Comparison of ENCODE assay signal across 8 mouse cellular contexts in the genomic region with DNA sequence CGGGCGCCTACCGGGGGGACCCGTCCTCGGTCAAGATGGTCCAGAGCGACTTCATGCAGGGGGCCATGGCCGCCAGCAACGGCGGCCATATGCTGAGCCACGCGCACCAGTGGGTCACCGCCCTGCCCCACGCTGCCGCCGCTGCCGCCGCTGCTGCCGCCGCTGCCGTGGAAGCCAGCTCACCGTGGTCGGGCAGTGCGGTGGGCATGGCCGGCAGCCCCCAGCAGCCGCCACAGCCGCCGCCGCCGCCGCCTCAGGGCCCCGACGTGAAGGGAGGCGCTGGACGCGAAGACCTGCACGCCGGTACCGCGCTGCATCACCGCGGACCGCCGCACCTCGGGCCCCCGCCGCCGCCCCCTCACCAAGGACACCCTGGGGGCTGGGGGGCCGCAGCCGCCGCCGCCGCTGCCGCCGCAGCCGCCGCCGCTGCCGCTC. TPM values are rescaled to one million over a fixed set of nuclear protein-coding genes. Genes with fewer than 3 reads are reported as not detected.
DNase-seq lines count a peak whose midpoint lies in the region; ATAC-seq and TF ChIP-seq lines count a peak whose summit lies in the region.
"Had no signal": no experiment of that assay in that cellular context is flagged by ENCODE, and none has a peak within 500 bp of the region (broad histone marks: within the 10 kb centered on the region; RNA-seq: fewer than 3 reads in every experiment).

No protein-coding gene starts in this region.

- H3K4me1 ChIP-seq in lung, embryonic 15.5 days = peaks cover 55% of the 10 kb centered on the region
- H3K4me1 ChIP-seq in forebrain, embryonic 15.5 days = no peaks in the 10 kb centered on the region; the same call in 1 of the 2 replicates
- peaks cover 22% of the 10 kb centered on the region for H3K4me1 ChIP-seq in limb, embryonic 14.5 days (ENCODE audit: control insufficient read depth, insufficient read depth, low read length)
- peaks cover 29% of the 10 kb centered on the region for H3K4me1 ChIP-seq in stomach, embryonic 14.5 days (ENCODE audit: control insufficient read depth, insufficient read depth, low read length)

- no peaks in the 10 kb centered on the region for H3K36me3 ChIP-seq in lung, embryonic 15.5 days
- no peaks in the 10 kb centered on the region for H3K36me3 ChIP-seq in forebrain, embryonic 15.5 days
- no peaks in the 10 kb centered on the region for H3K36me3 ChIP-seq in limb, embryonic 14.5 days (ENCODE audit: control insufficient read depth, insufficient read depth, low read length)
- no peaks in the 10 kb centered on the region for H3K36me3 ChIP-seq in stomach, embryonic 14.5 days (ENCODE audit: control insufficient read depth, insufficient read depth, low read length)

- H3K9ac ChIP-seq in lung, embryonic 15.5 days = peak overlapping the region; percentile 7; the same call in 1 of the 2 replicates
- H3K9ac ChIP-seq in forebrain, embryonic 15.5 days (replicated peaks) = peak overlapping the region; percentile 94
- peak overlapping the region; percentile 57 for H3K9ac ChIP-seq in limb, embryonic 14.5 days (ENCODE audit: low read depth, low read length, severe bottlenecking)
- H3K9ac ChIP-seq in stomach, embryonic 14.5 days (replicated peaks; ENCODE audit: low read depth, low read length) = no peak overlapping the region; the same call in 1 of the 2 replicates

- ATAC-seq in lung, embryonic 15.5 days (ENCODE audit: borderline replicate concordance, extremely low read depth, low FRiP score, low TSS enrichment) = no peak
- ATAC-seq in forebrain, embryonic 15.5 days (replicated peaks) = no peak
- no peak for ATAC-seq in limb, embryonic 14.5 days (ENCODE audit: low FRiP score, low read depth)
- ATAC-seq in stomach, embryonic 14.5 days (ENCODE audit: insufficient number of reproducible peaks, insufficient read depth, low FRiP score, low read depth) = no peak

- intact Hi-C loops in gastrocnemius, postnatal 36 days (cut with DNase I) = loop anchor here (10.0 kb wide), 1 partner anchor 803 kb away; no protein-coding TSS in a partner anchor

- DNase-seq in lung, postnatal 10 days = no peak
- no peak for DNase-seq in limb, embryonic 14.5 days (ENCODE audit: low spot score)
- no peak for DNase-seq in adrenal gland, postnatal 4 days (ENCODE audit: low spot score in 2 of 2)
- no peak for DNase-seq in gastrocnemius, postnatal 36 days
- DNase-seq: adrenal gland, adult 8-10 months had no signal

- peaks cover 93% of the 10 kb centered on the region for H3K27me3 ChIP-seq in lung, embryonic 15.5 days
- no peaks in the 10 kb centered on the region for H3K27me3 ChIP-seq in forebrain, embryonic 15.5 days
- H3K27me3 ChIP-seq in limb, embryonic 14.5 days (ENCODE audit: control insufficient read depth, insufficient read depth, low read length) = peaks cover 89% of the 10 kb centered on the region
- peaks cover 60% of the 10 kb centered on the region for H3K27me3 ChIP-seq in stomach, embryonic 14.5 days (ENCODE audit: control insufficient read depth, insufficient read depth, low read length)

- H3K27ac ChIP-seq in lung, embryonic 15.5 days = no peak overlapping the region
- peak overlapping the region; percentile 100 for H3K27ac ChIP-seq in forebrain, embryonic 15.5 days (replicated peaks)
- H3K27ac ChIP-seq in limb, embryonic 14.5 days (replicated peaks; ENCODE audit: low read depth, low read length) = no peak overlapping the region
- H3K27ac ChIP-seq in stomach, embryonic 14.5 days (ENCODE audit: low read length) = no peak overlapping the region

- H3K9me3 ChIP-seq in lung, embryonic 15.5 days = no peaks in the 10 kb centered on the region
- H3K9me3 ChIP-seq in forebrain, embryonic 15.5 days = no peaks in the 10 kb centered on the region
- H3K9me3 ChIP-seq in limb, embryonic 14.5 days (ENCODE audit: control insufficient read depth, low read length) = no peaks in the 10 kb centered on the region
- H3K9me3 ChIP-seq in stomach, embryonic 14.5 days (ENCODE audit: control insufficient read depth, low read depth, low read length) = no peaks in the 10 kb centered on the region

- TF ChIP-seq POLR2A in limb, embryonic 14.5 days (IDR thresholded peaks at IDR 0.05; ENCODE audit: borderline replicate concordance, extremely low read depth, insufficient read depth, insufficient read length) = no peak

- peak overlapping the region; percentile 86 for H3K4me2 ChIP-seq in lung, embryonic 15.5 days
- H3K4me2 ChIP-seq in forebrain, embryonic 15.5 days (replicated peaks) = peak overlapping the region; percentile 54
- peak overlapping the region; percentile 79 for H3K4me2 ChIP-seq in limb, embryonic 14.5 days (replicated peaks; ENCODE audit: low read depth, low read length, severe bottlenecking)
- H3K4me2 ChIP-seq in stomach, embryonic 14.5 days (replicated peaks; ENCODE audit: low read depth, low read length) = peak overlapping the region; percentile 60

- 1% methylated on average over 32 of the region's 58 CpGs for WGBS in lung, embryonic 15.5 days
- under 1% methylated on average over 52 of the region's 58 CpGs for WGBS in forebrain, embryonic 15.5 days
- 0% methylated on average over 12 of the region's 58 CpGs for WGBS in limb, embryonic 14.5 days
- WGBS in stomach, embryonic 14.5 days = under 1% methylated on average over 37 of the region's 58 CpGs

- peak overlapping the region; percentile 48 for H3K4me3 ChIP-seq in lung, embryonic 15.5 days
- H3K4me3 ChIP-seq in forebrain, embryonic 15.5 days = peak overlapping the region; percentile 94
- peak overlapping the region; percentile 45 for H3K4me3 ChIP-seq in limb, embryonic 14.5 days (replicated peaks; ENCODE audit: low read length)
- peak overlapping the region; percentile 32 for H3K4me3 ChIP-seq in stomach, embryonic 14.5 days (ENCODE audit: low read depth, low read length)

RNA-seq across cellular contexts. Expression of a gene that starts 1.8 kb away (rescaled TPM):
- polyA plus RNA-seq in lung, embryonic 15.5 days (2015; fragmentation: Nextera tagmentation; extraction: Ambion mirVana) = 0.32 and 0.39 TPM in 2 replicates
- polyA plus RNA-seq in forebrain, embryonic 15.5 days (2015; fragmentation: Nextera tagmentation; extraction: Ambion mirVana) = 49.1 and 52.0 TPM in 2 replicates
- polyA plus RNA-seq in limb, embryonic 14.5 days (2012; rRNA removed) = 3.2 and 4.0 TPM in 2 replicates
- polyA plus RNA-seq in limb, embryonic 14.5 days (2014; fragmentation: Nextera tagmentation; extraction: Ambion mirVana) = 0.77 and 0.90 TPM in 2 replicates
- polyA plus RNA-seq in stomach, embryonic 14.5 days (2014; fragmentation: Nextera tagmentation; extraction: Ambion mirVana) = 0.04 TPM in 1 of 2 replicates, not detected in the other
- total RNA-seq in adrenal gland, postnatal 4 days (2021) = 1 to 10 TPM in 1 of 2 experiments, under 1 TPM in 1; 0.68 to 6.3 TPM
- total RNA-seq in gastrocnemius, postnatal 36 days (2021) = not detected

Comparison
In these comparisons a context has a peak if more than half of its experiments do, and no peak if none do; other contexts are left out.
1. H3K4me3 ChIP-seq: peak in every context shown above with its lines; median percentile 94 in forebrain, embryonic 15.5 days; 48 in lung, embryonic 15.5 days; 45 in limb, embryonic 14.5 days; 32 in stomach, embryonic 14.5 days.
2. RNA of a gene that starts 1.8 kb away (polyA plus RNA-seq): 49.1 to 52.0 TPM in forebrain, embryonic 15.5 days; 0.77 to 4.0 TPM in limb, embryonic 14.5 days, 0.32 to 0.39 TPM in lung, embryonic 15.5 days and 0.04 TPM in stomach, embryonic 14.5 days; every median in the first group is over 10 times any median in the second.
3. Peak in every context shown above with its lines, with median percentiles within 50 percentile points of each other: H3K4me2 ChIP-seq.